Mouse (Mus musculus) cerebellum, postnatal 10 days (tissue): ENCODE measurements around the gene Ilvbl.
A peak's percentile ranks its signal among the peaks of the same experiment; 100 is the strongest.
"Not testable (repeated sequence)": the region's sequence is repeated elsewhere in the genome, so short reads cannot be mapped to it uniquely, and the experiment has no call there.

ENCODE experiments used
- DNase-seq, 2 experiments: peaks; one replicate each; pipeline ENCODE4 v3.0.0; 2021; ENCODE audit warnings: mixed read lengths in 2 of 2

Ilvbl gene

GRCm38 (mm10) chr10:78591406-78592328, 17.5 kb downstream of the Ilvbl start, which contains the start of gene Syde1:
Syde1 (minus strand) TSS chr10:78591964.
- DNase-seq = peak in 1 of 2 experiments; percentile 31

GRCm38 (mm10) chr10:78592856-78593379, 18.8 kb downstream of the Ilvbl start:
- no peak for DNase-seq

GRCm38 (mm10) chr10:78593736-78594135, 19.6 kb downstream of the Ilvbl start:
- no peak for DNase-seq

- no peak for DNase-seq
These were observed 20.0 kb downstream of the Ilvbl start for GRCm38 (mm10) chr10:78594157-78594556.

- DNase-seq = no peak
These were observed 20.4 kb downstream of the Ilvbl start for GRCm38 (mm10) chr10:78594566-78594965.

GRCm38 (mm10) chr10:78599865-78600264, 25.7 kb downstream of the Ilvbl start:
- no peak for DNase-seq

GRCm38 (mm10) chr10:78605080-78605479, 30.9 kb downstream of the Ilvbl start:
- peak; percentile 75 for DNase-seq

- no peak for DNase-seq
These were observed 33.5 kb downstream of the Ilvbl start for GRCm38 (mm10) chr10:78607602-78608001.

- no peak for DNase-seq
These were observed 43.8 kb downstream of the Ilvbl start, which contains the start of gene Olfr1357 for GRCm38 (mm10) chr10:78617974-78618373. Olfr1357 (minus strand) TSS chr10:78618074.

- DNase-seq = not testable (repeated sequence)
These were observed 49.0 kb downstream of the Ilvbl start for GRCm38 (mm10) chr10:78623143-78623542.

GRCm38 (mm10) chr10:78630194-78630593, 56.0 kb downstream of the Ilvbl start:
- DNase-seq = peak; percentile 86 to 89

- DNase-seq = peak; percentile 75 to 79
These were observed 58.2 kb downstream of the Ilvbl start for GRCm38 (mm10) chr10:78632311-78632710.
